Mouse (Mus musculus) myocyte (in vitro differentiated cells): Measurements from ENCODE around the gene Crocc2.

Experiments used
- CEBPB ChIP-seq: IDR thresholded peaks from 2 replicates; pipeline ENCODE4 v1.6.1; 2011; ENCODE audit warnings: mild to moderate bottlenecking, moderate library complexity; ENCODE audit not compliant: poor library complexity, insufficient read depth, severe bottlenecking
- E2F4 ChIP-seq: IDR thresholded peaks from one replicate; pipeline ENCODE4 v1.6.1; 2011; ENCODE audit warnings: mild to moderate bottlenecking, control low read depth, moderate library complexity; ENCODE audit not compliant: insufficient read depth
- MYOD1 ChIP-seq, 3 experiments: IDR thresholded peaks; one replicate each; pipeline ENCODE4 v1.6.1; 2011; ENCODE audit warnings: control low read depth in 2 of 3, low read depth in 2 of 3, mild to moderate bottlenecking in 2 of 3, moderate library complexity in 1 of 3; ENCODE audit not compliant: insufficient read length in 2 of 3, control insufficient read depth in 1 of 3
- MYOG ChIP-seq, 3 experiments: IDR thresholded peaks; one replicate each; pipeline ENCODE4 v1.6.1; 2011; ENCODE audit warnings: control low read depth in 2 of 3, low read depth in 2 of 3, mild to moderate bottlenecking in 2 of 3; ENCODE audit not compliant: insufficient read length in 2 of 3, control insufficient read depth in 1 of 3, insufficient read depth in 1 of 3
- POLR2A ChIP-seq: IDR thresholded peaks from one replicate; pipeline ENCODE4 v1.6.1; 2011; ENCODE audit warnings: low read depth, mild to moderate bottlenecking, control low read depth, moderate library complexity; ENCODE audit not compliant: insufficient read length
- POLR2AphosphoS2 ChIP-seq: IDR thresholded peaks from one replicate; pipeline ENCODE4 v1.6.1; 2011; ENCODE audit warnings: low read depth, control low read depth; ENCODE audit not compliant: insufficient read length
- TCF12 ChIP-seq: IDR thresholded peaks from one replicate; pipeline ENCODE4 v1.6.1; 2011; ENCODE audit warnings: mild to moderate bottlenecking, control low read depth; ENCODE audit not compliant: poor library complexity, insufficient read depth, severe bottlenecking
- USF1 ChIP-seq: IDR thresholded peaks from one replicate; pipeline ENCODE4 v1.6.1; 2011; ENCODE audit warnings: low read depth, mild to moderate bottlenecking, control low read depth, moderate library complexity

- TF ChIP-seq POLR2A: no peak
- no peak for TF ChIP-seq E2F4
- TF ChIP-seq MYOG (IDR thresholded peaks at IDR 0.05; ENCODE audit: control insufficient read depth in 1 of 3, insufficient read depth in 1 of 3, insufficient read length in 2 of 3, low read depth in 2 of 3): no peak
- TF ChIP-seq CEBPB: no peak
- no peak for TF ChIP-seq MYOD1 (IDR thresholded peaks at IDR 0.05; ENCODE audit: control insufficient read depth in 1 of 3, insufficient read length in 2 of 3, low read depth in 2 of 3)
- no peak for TF ChIP-seq USF1
- no peak for TF ChIP-seq TCF12
- TF ChIP-seq POLR2AphosphoS2: no peak
These were observed 98.7 kb downstream of the Crocc2 start for GRCm38 (mm10) chr1:93267207-93267606.
